Mouse (Mus musculus): Measurements from ENCODE around the gene Wdr49.

- TF ChIP-seq POLR2A (IDR thresholded peaks at IDR 0.05; ENCODE audit: borderline replicate concordance, extremely low read depth, low read depth, low read length) (no peak), CTCF (IDR thresholded peaks at IDR 0.05; ENCODE audit: insufficient read depth, low read length) (no peak)
Observed at GRCm38 (mm10) chr3:75305584-75305983, 176.4 kb downstream of the Wdr49 start.
